Mouse (Mus musculus): ENCODE data around the gene Arpc1a.
A peak's percentile ranks its signal among the peaks of the same experiment; 100 is the strongest.

- peak; percentile 73 for TF ChIP-seq CTCF (conservative IDR thresholded peaks at IDR 0.05; ENCODE audit: low read length)
- TF ChIP-seq POU5F1 (IDR thresholded peaks at IDR 0.05; ENCODE audit: borderline replicate concordance, low read length) = no peak
These were observed 13.9 kb upstream of the Arpc1a start for GRCm38 (mm10) chr5:145069707-145070106.
